Mouse (Mus musculus) neural tube, embryonic 15.5 days (tissue): ENCODE data around the gene Snx29. TPM values are rescaled to one million over a fixed set of nuclear protein-coding genes. Genes with fewer than 3 reads are reported as not detected.

Experiments
- ATAC-seq: fragments of 200-750 bp; cut with Nextera tagmentation; 2 replicates; pipeline ENCODE4 v1.8.0; 2017; ENCODE audit warnings: mild to moderate bottlenecking, moderate TSS enrichment, moderate library complexity; ENCODE audit not compliant: low FRiP score
- H3K27ac ChIP-seq: fragments of 300-500 bp; sonication (generic); replicated peaks from 2 replicates; pipeline ENCODE4 v1.5.1; 2015; ENCODE audit warnings: mild to moderate bottlenecking, inconsistent platforms
- H3K27me3 ChIP-seq: fragments of 300-500 bp; sonication (generic); replicated peaks from 2 replicates; pipeline ENCODE4 v1.6.1; 2015; ENCODE audit warnings: inconsistent platforms
- H3K36me3 ChIP-seq: fragments of 300-500 bp; sonication (generic); 2 replicates; pipeline ENCODE4 v1.6.1; 2015; ENCODE audit warnings: inconsistent platforms
- H3K4me1 ChIP-seq: fragments of 300-500 bp; sonication (generic); 2 replicates; pipeline ENCODE4 v1.6.1; 2015; ENCODE audit warnings: inconsistent platforms
- H3K4me2 ChIP-seq: fragments of 300-500 bp; sonication (generic); 2 replicates; pipeline ENCODE4 v1.6.1; 2015; ENCODE audit warnings: inconsistent platforms, mild to moderate bottlenecking, moderate library complexity
- H3K4me3 ChIP-seq: fragments of 300-500 bp; sonication (generic); replicated peaks from 2 replicates; pipeline ENCODE4 v1.5.1; 2015; ENCODE audit warnings: mild to moderate bottlenecking, inconsistent platforms
- H3K9ac ChIP-seq: fragments of 300-500 bp; sonication (generic); replicated peaks from 2 replicates; pipeline ENCODE4 v1.6.1; 2015; ENCODE audit warnings: mild to moderate bottlenecking, inconsistent platforms
- H3K9me3 ChIP-seq: fragments of 300-500 bp; sonication (generic); replicated peaks from 2 replicates; pipeline ENCODE4 v1.6.1; 2016; ENCODE audit warnings: inconsistent platforms
- WGBS: fragments of 180-500 bp; shearing (Covaris S2); methylation state at CpG from one replicate; pipeline ENCODE4 v1.1.7; 2015; ENCODE audit warnings: mixed read lengths; 5-methylcytosine and 5-hydroxymethylcytosine counted together
- polyA plus RNA-seq: library from polyadenylated mRNA; unstranded; fragments of >200 nt; fragmentation: Nextera tagmentation; extraction: Ambion mirVana; gene quantifications from 2 replicates; pipeline ENCODE4 v1.2.1, GENCODE M21; 2015

The Snx29 gene
- polyA plus RNA-seq, 1 experiment from 2014 or later, result 18.7 TPM

GRCm38 (mm10) chr16:11526996-11527395 lies 204.3 kb downstream of the Snx29 start:
- Histone ChIP-seq H3K4me1 (0 out of 2 replicates have a peak, but pooled peaks cover 6% of the 10 kb centered on the region), H3K4me2 (no peak overlapping the region), H3K27me3 (no peaks in the 10 kb centered on the region), H3K9ac (no peak overlapping the region), H3K9me3 (no peaks in the 10 kb centered on the region), H3K36me3 (no peaks in the 10 kb centered on the region), H3K4me3 (no peak overlapping the region), H3K27ac (no peak overlapping the region)
- WGBS, result 81% methylated on average over 10 of the region's 10 CpGs
- ATAC-seq, result no peak

DNA sequence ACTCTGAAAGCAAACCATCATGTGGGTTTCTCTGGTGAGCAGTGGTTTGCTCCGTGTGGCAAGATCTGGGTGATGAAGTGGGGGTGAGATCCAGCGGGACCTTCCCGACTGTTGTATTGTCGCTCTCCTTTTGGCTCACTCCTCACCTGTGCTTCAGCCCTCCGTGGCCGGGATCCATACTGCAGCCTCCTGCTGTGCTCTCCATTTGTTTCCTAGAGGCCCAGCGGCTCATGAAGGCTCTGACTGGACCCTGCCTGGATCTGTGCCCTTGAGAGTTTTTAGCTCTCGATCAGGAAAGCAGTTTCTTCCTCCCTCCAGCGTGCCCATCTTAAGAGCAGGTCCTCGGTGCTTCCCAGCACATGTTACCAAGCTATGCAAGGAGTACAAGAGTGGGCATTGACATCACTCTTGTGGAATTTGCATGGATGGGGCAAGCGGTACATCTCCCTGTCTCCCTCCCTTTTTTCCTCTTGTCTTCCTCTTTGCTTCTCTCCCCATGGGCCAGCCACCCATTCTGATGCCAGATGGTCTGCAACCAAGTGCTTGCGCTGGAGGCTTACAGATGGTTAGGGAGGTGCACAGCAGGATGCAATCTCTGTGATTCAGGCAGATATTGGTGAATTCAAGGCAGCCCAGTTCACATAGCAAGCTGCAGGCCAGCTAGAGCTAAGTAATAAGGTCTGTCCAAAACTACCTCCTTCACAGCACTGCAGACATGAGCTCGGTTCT lies 207.9 kb downstream of the Snx29 start:
- Histone ChIP-seq H3K9me3 (no peaks in the 10 kb centered on the region), H3K9ac (no peak overlapping the region), H3K36me3 (no peaks in the 10 kb centered on the region), H3K4me3 (no peak overlapping the region), H3K27ac (no peak overlapping the region), H3K4me2 (no peak overlapping the region), H3K27me3 (no peaks in the 10 kb centered on the region), H3K4me1 (0 out of 2 replicates have a peak, but pooled peaks cover 6% of the 10 kb centered on the region)
- WGBS, result 53% methylated on average over 13 of the region's 13 CpGs
- no peak for ATAC-seq

DNA sequence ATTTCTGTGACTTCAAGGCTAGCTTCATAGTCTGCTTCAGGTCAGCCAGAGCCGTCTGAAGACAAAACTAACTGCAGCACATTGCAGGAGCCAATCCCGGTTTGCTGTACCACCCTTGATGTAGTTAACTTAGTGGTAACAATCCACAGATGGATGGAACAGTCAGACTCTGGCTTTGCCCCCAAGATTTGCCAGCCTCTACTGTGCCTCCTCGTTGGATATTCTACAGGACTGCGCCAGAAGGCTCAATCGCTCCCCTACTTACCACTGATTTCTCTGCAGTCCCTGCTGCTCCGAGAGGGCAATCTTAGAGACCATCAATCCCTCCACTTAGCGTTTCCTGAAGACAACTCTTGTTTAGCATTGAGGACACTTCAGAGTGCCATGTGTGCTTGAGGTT lies 208.7 kb downstream of the Snx29 start:
- no peak for ATAC-seq
- Histone ChIP-seq H3K4me2 (no peak overlapping the region), H3K36me3 (no peaks in the 10 kb centered on the region), H3K27me3 (no peaks in the 10 kb centered on the region), H3K9me3 (no peaks in the 10 kb centered on the region), H3K4me3 (no peak overlapping the region), H3K9ac (no peak overlapping the region), H3K27ac (no peak overlapping the region), H3K4me1 (0 out of 2 replicates have a peak, but pooled peaks cover 4% of the 10 kb centered on the region)
- 88% methylated on average over 7 of the region's 7 CpGs for WGBS

- H3K9me3 ChIP-seq, result no peaks in the 10 kb centered on the region
- H3K4me1 ChIP-seq, result 0 out of 2 replicates have a peak, but pooled peaks cover 5% of the 10 kb centered on the region
- H3K27ac ChIP-seq, result no peak overlapping the region
- H3K4me2 ChIP-seq, result no peak overlapping the region
- H3K4me3 ChIP-seq, result no peak overlapping the region
- no peak overlapping the region for H3K9ac ChIP-seq
- no peaks in the 10 kb centered on the region for H3K36me3 ChIP-seq
- no peaks in the 10 kb centered on the region for H3K27me3 ChIP-seq
- no peak for ATAC-seq
- 75% methylated on average over 8 of the region's 8 CpGs for WGBS
These were observed 209.9 kb downstream of the Snx29 start for GRCm38 (mm10) chr16:11532592-11532991.

DNA sequence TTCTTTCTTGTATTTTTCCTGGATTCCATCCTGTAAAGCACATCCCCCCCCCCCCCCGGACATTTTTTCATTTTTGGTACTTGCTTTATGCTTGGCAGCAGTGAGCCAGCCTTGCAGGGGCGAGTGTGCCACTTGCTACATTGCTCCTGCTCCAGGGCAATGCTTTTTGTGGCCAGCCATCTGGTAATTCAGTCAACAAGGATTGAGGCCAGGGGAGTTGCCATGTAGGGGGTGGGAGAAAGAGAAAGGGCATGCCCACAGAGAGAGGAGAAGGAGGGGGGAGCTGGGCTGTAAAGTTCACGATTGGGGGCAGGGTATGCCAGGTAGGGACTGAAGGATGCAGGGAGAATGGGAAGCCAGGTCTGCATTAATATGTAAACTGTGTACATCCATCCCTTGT lies 210.7 kb downstream of the Snx29 start:
- no peak for ATAC-seq
- Histone ChIP-seq H3K27ac (no peak overlapping the region), H3K4me3 (no peak overlapping the region), H3K36me3 (no peaks in the 10 kb centered on the region), H3K27me3 (no peaks in the 10 kb centered on the region), H3K4me1 (0 out of 2 replicates have a peak, but pooled peaks cover 8% of the 10 kb centered on the region), H3K9me3 (no peaks in the 10 kb centered on the region), H3K9ac (no peak overlapping the region), H3K4me2 (no peak overlapping the region)
- 60% methylated on average over 3 of the region's 3 CpGs for WGBS

- Histone ChIP-seq H3K9me3 (no peaks in the 10 kb centered on the region), H3K4me3 (no peak overlapping the region), H3K4me2 (no peak overlapping the region), H3K9ac (no peak overlapping the region), H3K27me3 (no peaks in the 10 kb centered on the region), H3K4me1 (peaks cover 8% of the 10 kb centered on the region; the same call in 1 of the 2 replicates), H3K36me3 (no peaks in the 10 kb centered on the region), H3K27ac (0 out of 2 replicates have a peak overlapping the region, but pooled peaks have one; percentile 33)
- WGBS, result 67% methylated on average over 5 of the region's 5 CpGs
- no peak for ATAC-seq
These were observed 215.0 kb downstream of the Snx29 start for GRCm38 (mm10) chr16:11537663-11538062.

DNA sequence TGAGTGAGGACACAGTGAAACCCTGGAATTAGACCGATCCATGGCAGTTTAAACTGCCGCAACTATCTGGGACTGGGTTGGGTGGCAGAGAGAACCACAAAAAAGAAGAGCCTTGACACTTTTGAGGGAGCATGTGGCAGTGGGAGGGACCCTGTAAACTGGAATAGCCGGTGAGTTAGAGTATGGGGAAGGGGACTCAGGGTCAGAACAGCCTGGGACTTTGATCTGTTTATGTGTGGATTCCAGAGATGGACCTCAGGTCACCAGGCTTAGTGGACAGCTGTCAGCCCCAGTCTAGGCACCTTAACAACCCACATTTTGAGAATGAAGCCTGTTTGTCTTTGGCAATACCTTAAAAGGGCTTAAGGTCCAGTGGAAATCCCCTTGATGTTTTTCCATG lies 215.5 kb downstream of the Snx29 start:
- H3K9me3 ChIP-seq, result no peaks in the 10 kb centered on the region
- peaks cover 11% of the 10 kb centered on the region for H3K4me1 ChIP-seq
- H3K27me3 ChIP-seq, result no peaks in the 10 kb centered on the region
- H3K4me2 ChIP-seq, result no peak overlapping the region
- WGBS, result 59% methylated on average over 3 of the region's 3 CpGs
- H3K36me3 ChIP-seq, result no peaks in the 10 kb centered on the region
- no peak overlapping the region for H3K9ac ChIP-seq
- no peak for ATAC-seq
- H3K27ac ChIP-seq, result no peak overlapping the region
- H3K4me3 ChIP-seq, result no peak overlapping the region

GRCm38 (mm10) chr16:11540961-11541360 lies 218.3 kb downstream of the Snx29 start:
- Histone ChIP-seq H3K36me3 (no peaks in the 10 kb centered on the region), H3K27me3 (no peaks in the 10 kb centered on the region), H3K9me3 (no peaks in the 10 kb centered on the region), H3K27ac (no peak overlapping the region), H3K4me3 (no peak overlapping the region), H3K4me1 (peaks cover 11% of the 10 kb centered on the region), H3K4me2 (no peak overlapping the region), H3K9ac (no peak overlapping the region)
- no peak for ATAC-seq

- H3K4me1 ChIP-seq, result peaks cover 9% of the 10 kb centered on the region
- no peak overlapping the region for H3K9ac ChIP-seq
- ATAC-seq, result no peak
- H3K9me3 ChIP-seq, result no peaks in the 10 kb centered on the region
- no peak overlapping the region for H3K4me3 ChIP-seq
- no peaks in the 10 kb centered on the region for H3K36me3 ChIP-seq
- no peaks in the 10 kb centered on the region for H3K27me3 ChIP-seq
- 90% methylated on average over 7 of the region's 7 CpGs for WGBS
- H3K4me2 ChIP-seq, result no peak overlapping the region
- no peak overlapping the region for H3K27ac ChIP-seq
These were observed 219.1 kb downstream of the Snx29 start for GRCm38 (mm10) chr16:11541769-11542168.

DNA sequence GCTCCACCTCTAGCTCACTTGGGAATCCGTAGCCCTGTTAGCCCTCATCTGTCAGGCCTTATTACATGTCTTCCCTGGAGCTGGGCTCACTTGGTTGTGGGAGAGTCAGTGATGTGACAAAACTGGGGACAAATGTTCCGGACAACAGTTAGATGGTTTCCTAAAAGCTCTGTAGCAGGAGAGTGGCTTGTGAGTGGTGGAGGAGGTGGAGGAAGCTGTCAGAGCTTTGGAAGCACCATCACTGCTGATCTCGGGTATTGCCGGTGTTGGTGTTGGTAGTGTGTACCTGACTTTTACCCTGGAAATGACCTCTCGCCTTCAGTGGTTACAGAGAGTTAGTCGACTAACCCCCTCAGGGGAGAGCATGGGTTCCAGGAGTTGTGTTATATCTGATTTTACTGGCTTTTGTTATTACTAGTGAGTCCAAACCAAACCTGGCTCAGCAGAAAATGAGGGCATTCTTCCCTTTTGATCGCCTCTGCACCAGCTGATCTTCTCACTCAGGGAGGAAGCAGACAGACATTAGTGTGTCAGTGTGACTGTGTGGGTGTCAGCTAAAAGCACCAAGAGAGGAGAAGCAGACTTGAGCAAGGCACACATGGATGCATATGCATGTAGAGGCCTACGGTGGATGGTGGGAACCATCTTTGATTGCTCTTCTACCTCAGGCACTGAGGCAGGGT lies 227.5 kb downstream of the Snx29 start:
- ATAC-seq, result no peak
- no peak overlapping the region for H3K9ac ChIP-seq
- H3K4me2 ChIP-seq, result no peak overlapping the region
- H3K4me3 ChIP-seq, result no peak overlapping the region
- H3K27me3 ChIP-seq, result no peaks in the 10 kb centered on the region
- H3K4me1 ChIP-seq, result no peaks in the 10 kb centered on the region
- no peaks in the 10 kb centered on the region for H3K9me3 ChIP-seq
- no peak overlapping the region for H3K27ac ChIP-seq
- H3K36me3 ChIP-seq, result no peaks in the 10 kb centered on the region
- 91% methylated on average over 8 of the region's 8 CpGs for WGBS

- H3K4me2 ChIP-seq, result no peak overlapping the region
- no peaks in the 10 kb centered on the region for H3K9me3 ChIP-seq
- no peaks in the 10 kb centered on the region for H3K27me3 ChIP-seq
- no peak overlapping the region for H3K27ac ChIP-seq
- H3K9ac ChIP-seq, result no peak overlapping the region
- ATAC-seq, result no peak
- no peaks in the 10 kb centered on the region for H3K36me3 ChIP-seq
- 87% methylated on average over 2 of the region's 2 CpGs for WGBS
- H3K4me3 ChIP-seq, result no peak overlapping the region
- no peaks in the 10 kb centered on the region for H3K4me1 ChIP-seq
These were observed 239.0 kb downstream of the Snx29 start for GRCm38 (mm10) chr16:11561714-11562113.

GRCm38 (mm10) chr16:11563846-11564245 lies 241.1 kb downstream of the Snx29 start:
- H3K9ac ChIP-seq, result no peak overlapping the region
- no peak overlapping the region for H3K27ac ChIP-seq
- ATAC-seq, result no peak
- H3K27me3 ChIP-seq, result no peaks in the 10 kb centered on the region
- H3K9me3 ChIP-seq, result no peaks in the 10 kb centered on the region
- no peaks in the 10 kb centered on the region for H3K36me3 ChIP-seq
- no peak overlapping the region for H3K4me2 ChIP-seq
- 0 out of 2 replicates have a peak, but pooled peaks cover 5% of the 10 kb centered on the region for H3K4me1 ChIP-seq
- no peak overlapping the region for H3K4me3 ChIP-seq
- 47% methylated on average over 4 of the region's 4 CpGs for WGBS
